Mouse (Mus musculus) small intestine, adult 2 months (tissue): Measurements from ENCODE around the gene Trmt13. TPM values are rescaled to one million over a fixed set of nuclear protein-coding genes. Genes with fewer than 3 reads are reported as not detected.

Source experiments
- H3K27ac ChIP-seq: fragments of 200-500 bp; 2 replicates; pipeline ENCODE4 v1.5.1; 2012; ENCODE audit warnings: low read depth, low read length, control low read depth, inconsistent platforms; ENCODE audit not compliant: insufficient read depth
- H3K27me3 ChIP-seq: fragments of 200-500 bp; 2 replicates; pipeline ENCODE4 v1.6.1; 2012; ENCODE audit warnings: mild to moderate bottlenecking, moderate library complexity, low read length, inconsistent platforms; ENCODE audit not compliant: control insufficient read depth, insufficient read depth
- H3K36me3 ChIP-seq: fragments of 200-500 bp; 2 replicates; pipeline ENCODE4 v1.6.1; 2012; ENCODE audit warnings: mild to moderate bottlenecking, low read length, control low read depth, inconsistent platforms; ENCODE audit not compliant: control insufficient read depth, insufficient read depth
- H3K4me1 ChIP-seq: fragments of 200-500 bp; 2 replicates; pipeline ENCODE4 v1.6.1; 2012; ENCODE audit warnings: low read length, inconsistent platforms, mixed read lengths; ENCODE audit not compliant: control insufficient read depth, insufficient read depth, insufficient read length
- H3K4me3 ChIP-seq: fragments of 200-500 bp; 2 replicates; pipeline ENCODE4 v1.5.1; 2012; ENCODE audit warnings: low read depth, mild to moderate bottlenecking, control low read depth, inconsistent platforms, low read length, moderate library complexity
- CTCF ChIP-seq: fragments of 200-500 bp; IDR thresholded peaks from 2 replicates; pipeline ENCODE4 v1.5.1; 2012; ENCODE audit warnings: low read depth, mild to moderate bottlenecking, control low read depth, inconsistent platforms, low read length, moderate library complexity, mixed read lengths; ENCODE audit not compliant: insufficient replicate concordance, insufficient read length; ENCODE audit errors: extremely low read depth
- POLR2A ChIP-seq: fragments of 200-500 bp; IDR thresholded peaks from 2 replicates; pipeline ENCODE4 v1.6.1; 2012; ENCODE audit warnings: low read depth, mild to moderate bottlenecking, control low read depth, inconsistent platforms, low read length, moderate library complexity
- WGBS: fragments of 180-500 bp; shearing (Covaris S2); methylation state at CpG from one replicate; pipeline ENCODE4 v1.1.7; 2018; 5-methylcytosine and 5-hydroxymethylcytosine counted together
- polyA plus RNA-seq: library from polyadenylated mRNA; depleted of rRNA; stranded (reverse); fragments of >200 nt; gene quantifications from 2 replicates; pipeline ENCODE4 v1.2.3, GENCODE M21; 2012

Gene Trmt13
- polyA plus RNA-seq, 1 experiment: 1.2 TPM

GRCm38 (mm10) chr3:116632971-116633370 is 18.6 kb upstream of the Trmt13 start:
- 84% methylated on average over 3 of the region's 3 CpGs for WGBS
- Histone ChIP-seq H3K4me3 (no peak overlapping the region), H3K27ac (no peak overlapping the region), H3K36me3 (peaks cover 47% of the 10 kb centered on the region), H3K27me3 (no peaks in the 10 kb centered on the region), H3K4me1 (peaks cover under 1% of the 10 kb centered on the region; the same call in 1 of the 2 replicates)
- no peak for TF ChIP-seq CTCF
- TF ChIP-seq POLR2A: no peak

- no peaks in the 10 kb centered on the region for H3K4me1 ChIP-seq
- no peak for TF ChIP-seq POLR2A
- TF ChIP-seq CTCF: no peak
- H3K36me3 ChIP-seq: peaks cover 45% of the 10 kb centered on the region
- H3K27me3 ChIP-seq: no peaks in the 10 kb centered on the region
- H3K27ac ChIP-seq: no peak overlapping the region
- whole genome bisulfite sequencing: 88% methylated on average over 1 of the region's 1 CpGs
- no peak overlapping the region for H3K4me3 ChIP-seq
These were observed 17.1 kb upstream of the Trmt13 start for GRCm38 (mm10) chr3:116631459-116631858.

GRCm38 (mm10) chr3:116622641-116623040 is 8.3 kb upstream of the Trmt13 start:
- TF ChIP-seq POLR2A (no peak), CTCF (no peak)
- Histone ChIP-seq H3K27me3 (no peaks in the 10 kb centered on the region), H3K4me1 (no peaks in the 10 kb centered on the region), H3K27ac (no peak overlapping the region), H3K4me3 (no peak overlapping the region), H3K36me3 (peaks cover 25% of the 10 kb centered on the region)
- 93% methylated on average over 7 of the region's 7 CpGs for WGBS

GRCm38 (mm10) chr3:116620636-116621370 is 6.4 kb upstream of the Trmt13 start:
- no peak for TF ChIP-seq CTCF
- TF ChIP-seq POLR2A: no peak
- no peaks in the 10 kb centered on the region for H3K4me1 ChIP-seq
- no peaks in the 10 kb centered on the region for H3K27me3 ChIP-seq
- peaks cover 25% of the 10 kb centered on the region for H3K36me3 ChIP-seq
- no peak overlapping the region for H3K27ac ChIP-seq
- 87% methylated on average over 7 of the region's 7 CpGs for WGBS
- no peak overlapping the region for H3K4me3 ChIP-seq

- no peak overlapping the region for H3K4me3 ChIP-seq
- TF ChIP-seq CTCF (no peak), POLR2A (no peak)
- H3K27ac ChIP-seq: no peak overlapping the region
- 78% methylated on average over 6 of the region's 6 CpGs for WGBS
- H3K36me3 ChIP-seq: peaks cover 35% of the 10 kb centered on the region
- no peaks in the 10 kb centered on the region for H3K27me3 ChIP-seq
- H3K4me1 ChIP-seq: no peaks in the 10 kb centered on the region
These were observed 4.5 kb upstream of the Trmt13 start for GRCm38 (mm10) chr3:116618855-116619254.

GRCm38 (mm10) chr3:116615318-116616068 is 1.1 kb upstream of the Trmt13 start:
- WGBS: 75% methylated on average over 8 of the region's 8 CpGs
- Histone ChIP-seq H3K36me3 (peaks cover 35% of the 10 kb centered on the region), H3K27me3 (no peaks in the 10 kb centered on the region), H3K27ac (no peak overlapping the region), H3K4me3 (no peak overlapping the region), H3K4me1 (no peaks in the 10 kb centered on the region)
- no peak for TF ChIP-seq CTCF
- no peak for TF ChIP-seq POLR2A

GRCm38 (mm10) chr3:116604570-116604969 is 9.8 kb downstream of the Trmt13 start:
- 82% methylated on average over 9 of the region's 9 CpGs for WGBS
- Histone ChIP-seq H3K36me3 (peaks cover 14% of the 10 kb centered on the region), H3K27me3 (no peaks in the 10 kb centered on the region), H3K27ac (no peak overlapping the region), H3K4me3 (no peak overlapping the region), H3K4me1 (no peaks in the 10 kb centered on the region; the same call in 1 of the 2 replicates)
- TF ChIP-seq CTCF (no peak), POLR2A (no peak)

- Histone ChIP-seq H3K27ac (no peak overlapping the region), H3K4me3 (no peak overlapping the region), H3K4me1 (peaks cover 2% of the 10 kb centered on the region; the same call in 1 of the 2 replicates), H3K36me3 (peaks cover 5% of the 10 kb centered on the region; the same call in 1 of the 2 replicates), H3K27me3 (no peaks in the 10 kb centered on the region)
- 94% methylated on average over 5 of the region's 5 CpGs for WGBS
- TF ChIP-seq POLR2A (no peak), CTCF (no peak)
These were observed 12.6 kb downstream of the Trmt13 start for GRCm38 (mm10) chr3:116601781-116602180.
